Mouse (Mus musculus) retina, adult 2 months (tissue): ENCODE results near the gene Tekt3.

ENCODE experiments used
- DNase-seq: peaks from one replicate; pipeline ENCODE4 v3.0.0-alpha.2; 2012; ENCODE audit warnings: low read depth, low spot score

Gene Tekt3

DNA sequence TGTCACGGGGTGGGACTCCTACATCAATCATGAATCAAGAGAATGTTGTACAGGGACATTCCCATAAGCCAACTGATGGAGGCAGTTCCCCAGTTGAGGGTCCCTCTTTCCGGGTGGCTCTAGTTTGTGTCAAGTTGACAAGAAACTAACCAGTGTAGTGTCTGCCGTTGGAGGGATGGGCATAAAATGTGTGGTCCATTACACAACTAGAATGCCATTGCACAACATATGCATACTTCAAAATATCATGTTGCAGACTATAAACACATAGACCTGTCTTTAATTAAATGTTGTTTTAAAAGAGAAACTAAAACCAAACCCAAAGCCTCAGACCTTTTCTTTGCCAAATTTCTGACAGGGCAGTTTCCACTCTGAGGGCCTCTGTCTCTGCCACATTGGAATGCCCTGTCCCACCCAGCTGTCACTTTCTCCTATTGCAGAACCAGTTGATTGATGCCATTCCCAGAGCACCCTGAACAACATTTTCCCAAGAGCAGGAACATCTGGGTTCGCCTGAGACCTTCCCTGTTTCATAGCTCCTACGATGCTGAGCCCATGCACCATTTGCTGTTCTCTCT is 3.0 kb upstream of the Tekt3 start:
- DNase-seq: no peak

DNA sequence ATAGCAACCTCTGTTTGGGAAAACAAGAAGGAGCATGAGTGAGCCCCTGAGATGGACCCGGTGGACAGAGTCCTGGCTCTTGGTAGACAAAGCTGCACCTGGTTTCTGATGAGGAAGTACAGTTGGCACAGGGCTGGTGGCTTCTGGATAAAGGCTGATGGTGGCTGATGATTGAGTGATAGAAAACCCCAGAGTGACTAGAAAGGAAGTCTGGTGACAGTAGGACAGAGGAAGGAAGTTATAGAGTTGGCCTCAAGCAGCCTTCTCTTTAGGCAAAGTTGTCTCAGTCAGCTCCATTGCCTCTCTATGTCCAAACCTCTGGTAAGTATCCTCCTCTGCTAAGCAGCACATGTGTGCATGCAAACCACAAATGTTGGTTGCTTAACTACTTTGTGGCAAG is 1.5 kb upstream of the Tekt3 start:
- DNase-seq: no peak

- no peak for DNase-seq
These were observed 5.1 kb downstream of the Tekt3 start for GRCm38 (mm10) chr11:63066526-63066925.

- DNase-seq: no peak
These were observed 8.6 kb downstream of the Tekt3 start for GRCm38 (mm10) chr11:63070081-63070480.

GRCm38 (mm10) chr11:63084536-63084935 is 23.1 kb downstream of the Tekt3 start:
- DNase-seq: no peak

DNA sequence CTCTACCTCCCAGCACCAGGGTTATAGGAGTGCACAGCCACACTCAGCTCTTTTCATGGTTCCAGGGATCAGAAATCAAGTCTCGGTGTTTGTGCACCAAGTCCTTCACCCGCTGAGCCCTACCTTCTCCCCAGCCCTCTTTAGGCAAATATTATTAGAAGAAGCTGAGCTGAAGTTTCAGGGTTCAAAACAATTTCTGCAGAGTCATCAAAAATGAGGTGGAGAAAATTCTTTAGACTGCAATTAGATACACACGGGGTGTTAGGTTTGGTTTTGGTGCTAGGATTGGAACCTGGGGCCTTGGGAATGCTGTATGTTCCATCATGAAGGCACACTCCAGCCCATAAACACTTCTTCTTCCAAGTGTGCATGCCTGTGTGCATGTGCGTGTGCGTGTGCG is 27.2 kb downstream of the Tekt3 start:
- no peak for DNase-seq

GRCm38 (mm10) chr11:63090210-63090609 is 28.8 kb downstream of the Tekt3 start:
- no peak for DNase-seq

DNA sequence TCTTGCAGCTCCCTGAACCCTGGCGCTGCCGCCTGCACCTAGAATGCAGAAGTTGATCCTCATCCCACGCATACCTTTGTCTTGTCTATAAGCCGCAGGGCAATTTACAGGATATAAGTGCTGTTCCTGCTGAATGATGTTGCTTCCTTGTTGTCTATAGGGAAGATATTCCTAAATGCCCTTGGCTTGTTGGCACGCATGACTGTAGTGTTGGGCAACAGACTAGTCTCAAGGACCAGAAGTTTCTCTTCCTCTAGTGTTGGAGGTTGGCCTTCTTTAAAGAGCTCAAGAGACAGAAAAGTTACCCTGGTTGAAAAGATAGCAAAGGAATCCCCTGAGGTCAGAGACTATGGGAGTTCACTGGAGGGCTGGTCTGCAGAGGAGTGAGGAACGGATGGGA is 29.5 kb downstream of the Tekt3 start:
- no peak for DNase-seq

GRCm38 (mm10) chr11:63092271-63092670 is 30.8 kb downstream of the Tekt3 start:
- no peak for DNase-seq

DNA sequence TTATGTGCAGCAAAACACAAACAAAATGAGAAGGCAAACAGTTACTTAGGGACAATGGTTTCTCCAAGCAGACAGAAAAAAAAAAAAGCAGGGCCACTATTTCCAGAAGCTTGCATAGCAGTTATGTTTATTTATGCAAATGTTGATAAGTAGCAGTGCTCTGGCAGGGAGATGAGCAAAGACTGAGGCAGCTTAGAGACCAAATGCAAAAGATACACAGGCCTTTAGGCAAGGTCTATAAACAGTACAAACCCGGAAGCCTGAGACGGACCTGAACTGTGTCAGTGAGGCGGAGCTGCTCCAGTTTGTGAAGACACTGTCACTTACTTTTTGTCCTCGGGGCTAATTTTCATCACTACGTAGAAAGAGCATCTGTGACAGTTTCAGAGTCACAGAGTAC is 32.1 kb downstream of the Tekt3 start:
- no peak for DNase-seq

- DNase-seq: no peak
These were observed 33.0 kb downstream of the Tekt3 start for GRCm38 (mm10) chr11:63094496-63094895.

DNA sequence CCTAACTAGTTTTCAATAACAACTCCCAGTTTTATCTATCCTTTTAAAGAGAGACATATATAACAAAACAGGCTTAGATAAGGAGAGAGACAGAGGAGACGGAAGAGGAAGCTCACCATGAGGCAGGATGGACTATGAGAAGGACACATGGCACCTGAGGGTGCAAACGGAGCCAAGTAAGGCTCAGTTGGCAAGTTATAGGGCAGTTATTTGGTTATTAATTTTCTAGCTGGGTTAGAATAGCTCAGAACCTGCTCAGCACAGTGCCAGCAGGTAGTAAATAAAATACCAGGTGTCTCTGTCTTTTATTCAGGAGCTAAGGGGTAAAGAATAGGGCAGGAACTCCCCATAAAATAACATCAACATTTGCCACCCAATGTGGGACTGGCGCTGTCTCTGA is 36.6 kb downstream of the Tekt3 start:
- no peak for DNase-seq

DNA sequence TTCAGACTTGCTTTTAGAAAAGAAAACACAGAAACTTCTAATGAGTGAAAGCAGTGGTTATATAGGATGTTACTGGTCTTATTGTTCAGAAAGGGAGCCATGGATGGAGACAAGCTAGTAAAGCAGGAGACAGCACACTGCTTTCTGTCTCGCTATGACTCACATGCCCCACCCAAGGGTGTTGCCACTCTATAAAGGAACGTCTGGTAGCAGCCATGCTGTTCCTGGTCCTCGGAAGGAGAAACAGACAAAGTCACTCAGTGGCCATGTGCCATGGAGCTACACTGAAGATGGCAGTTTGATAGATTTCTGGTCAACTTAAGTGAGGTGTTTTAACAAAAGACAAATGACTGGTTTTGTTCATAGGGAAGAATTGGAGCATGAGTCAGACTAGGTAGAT is 37.9 kb downstream of the Tekt3 start:
- no peak for DNase-seq

DNA sequence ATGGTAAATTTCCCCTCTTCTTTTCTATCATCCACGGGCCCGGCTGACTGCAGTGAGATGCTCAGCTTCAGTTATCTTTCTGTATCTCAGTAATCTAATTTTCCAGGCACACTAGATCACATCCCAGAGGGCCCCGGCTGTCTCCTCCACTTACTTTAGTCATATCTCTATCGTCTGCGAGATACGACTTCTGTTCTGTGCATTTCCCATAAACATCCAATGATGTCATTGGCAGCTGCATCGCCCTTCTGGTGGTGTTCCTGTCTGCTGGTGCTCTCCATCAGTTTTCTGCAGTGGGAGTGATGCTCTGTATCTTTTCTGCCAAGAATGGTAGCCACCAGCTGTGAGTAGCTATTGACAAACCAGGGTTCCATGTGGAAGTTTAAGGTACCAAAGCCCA is 41.8 kb downstream of the Tekt3 start:
- DNase-seq: no peak

DNA sequence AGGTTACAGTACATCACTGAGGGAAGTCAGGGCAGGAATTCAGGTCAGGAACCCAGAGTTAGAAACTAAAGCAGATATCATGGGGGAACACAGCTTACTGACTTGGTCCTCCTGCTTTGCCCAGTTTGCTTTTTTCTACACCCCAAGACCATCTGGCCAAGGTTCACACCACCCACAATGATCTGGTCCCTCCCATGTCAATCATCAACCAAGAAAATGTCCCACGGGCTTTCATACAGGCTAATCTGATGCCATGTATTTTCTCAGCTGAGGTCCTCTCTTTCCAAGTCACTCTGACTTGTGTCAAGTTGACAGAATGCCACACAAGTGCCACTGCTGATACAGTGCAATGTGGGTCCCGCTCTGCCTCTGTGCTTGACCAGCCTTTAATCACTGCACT is 42.6 kb downstream of the Tekt3 start:
- no peak for DNase-seq

GRCm38 (mm10) chr11:63109230-63109775 is 47.8 kb downstream of the Tekt3 start:
- DNase-seq: no peak

DNA sequence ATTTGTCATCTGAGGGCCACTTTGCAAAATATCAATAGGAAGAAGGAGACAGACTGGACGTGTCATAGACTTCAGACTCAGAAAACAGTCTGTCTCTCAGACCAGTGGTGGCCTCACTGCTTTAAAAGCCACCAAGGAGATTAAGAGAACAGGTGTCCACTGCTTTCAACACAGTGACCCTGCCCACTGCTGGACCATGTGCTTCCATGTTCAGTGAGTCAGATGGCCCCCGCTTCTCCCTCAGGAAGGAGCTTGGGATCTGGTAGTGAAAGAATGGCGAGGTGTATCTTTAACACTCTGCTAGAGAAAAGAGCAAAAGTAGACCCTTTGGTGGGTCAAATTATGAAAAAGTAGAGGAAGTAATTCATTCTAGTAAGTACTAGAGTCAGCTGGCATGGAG is 48.9 kb downstream of the Tekt3 start:
- no peak for DNase-seq

GRCm38 (mm10) chr11:63114807-63115641 is 53.6 kb downstream of the Tekt3 start:
- no peak for DNase-seq

- no peak for DNase-seq
These were observed 55.2 kb downstream of the Tekt3 start for GRCm38 (mm10) chr11:63116652-63117051.

GRCm38 (mm10) chr11:63117266-63117665 is 55.8 kb downstream of the Tekt3 start:
- DNase-seq: no peak

DNA sequence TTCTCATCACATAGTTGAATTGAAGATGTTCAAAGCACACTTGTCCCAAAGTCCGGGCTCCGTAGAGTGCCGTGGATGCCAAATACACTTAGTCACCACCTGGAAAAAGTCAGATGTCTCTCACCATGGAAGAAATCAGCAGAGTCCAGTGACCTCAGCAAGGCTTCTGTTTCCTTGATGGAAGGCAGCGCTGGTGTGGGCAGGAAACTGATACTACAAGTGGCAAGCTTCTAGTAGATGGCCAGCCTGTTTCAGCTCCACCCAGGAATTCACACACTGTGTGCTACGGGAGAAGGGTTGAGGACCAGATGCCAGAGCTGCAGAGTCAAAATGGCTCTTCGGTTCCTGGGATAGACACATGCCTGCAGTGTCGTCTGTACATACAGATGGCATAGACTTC is 58.3 kb downstream of the Tekt3 start:
- no peak for DNase-seq

GRCm38 (mm10) chr11:63122249-63122648 is 60.8 kb downstream of the Tekt3 start:
- DNase-seq: no peak

DNA sequence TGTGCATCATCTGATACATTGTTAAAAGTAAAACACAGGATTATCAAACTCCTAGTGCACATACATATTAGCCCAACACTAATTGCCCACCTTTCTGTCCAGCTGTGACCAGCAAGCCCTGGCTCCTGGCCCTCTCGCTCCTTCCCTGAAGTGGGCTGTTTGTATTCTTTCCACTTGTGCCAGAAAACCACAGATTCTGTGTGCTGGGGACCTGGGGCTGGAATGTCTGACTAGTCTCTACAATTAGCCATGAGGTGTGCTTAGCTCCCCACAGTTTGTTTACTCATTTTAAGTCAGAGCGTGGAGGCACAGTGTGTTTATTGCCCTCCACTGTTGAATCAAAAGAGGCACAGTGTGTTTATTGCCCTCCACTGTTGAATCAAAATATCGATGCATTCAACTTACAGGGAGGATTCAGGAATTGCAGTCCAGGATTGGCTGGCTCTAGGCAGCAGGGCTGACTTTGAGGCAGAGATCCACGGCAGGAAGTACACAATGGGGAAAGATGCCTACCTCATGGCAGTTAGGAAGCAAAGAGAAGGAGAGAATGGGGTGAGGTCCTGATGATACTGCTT is 61.4 kb downstream of the Tekt3 start:
- DNase-seq: no peak
